Mouse (Mus musculus): ENCODE data around the gene Spata5. TPM values are rescaled to one million over a fixed set of nuclear protein-coding genes. Genes with fewer than 3 reads are reported as not detected.

Spata5 gene
- total and polyA plus RNA-seq, 2 experiments from 2014 or later: 21.0 to 33.3 TPM

- Histone ChIP-seq H3K9ac (no peak overlapping the region), H3K4me2 (ENCODE audit: low read depth) (no peak overlapping the region), H3K27ac (ENCODE audit: low read depth, low read length) (no peak overlapping the region), H3K4me1 (ENCODE audit: insufficient read depth) (no peaks in the 10 kb centered on the region), H3K4me3 (ENCODE audit: low read depth, low read length) (no peak overlapping the region), H3K9me3 (ENCODE audit: low read length) (no peaks in the 10 kb centered on the region), H3K36me3 (ENCODE audit: insufficient read depth) (no peaks in the 10 kb centered on the region), H3K27me3 (ENCODE audit: insufficient read depth, low read length) (no peaks in the 10 kb centered on the region)
- no peak for DNase-seq
- no peak for ATAC-seq
- 79% methylated on average over 11 of the region's 11 CpGs for WGBS
- TF ChIP-seq CTCF (IDR thresholded peaks at IDR 0.05; ENCODE audit: low read depth): no peak
Measured at GRCm38 (mm10) chr3:37401729-37402610, 17.7 kb upstream of the Spata5 start.

GRCm38 (mm10) chr3:37407598-37407997 lies 12.1 kb upstream of the Spata5 start:
- H3K4me1 ChIP-seq (ENCODE audit: insufficient read depth): no peaks in the 10 kb centered on the region
- H3K27me3 ChIP-seq (ENCODE audit: insufficient read depth, low read length): no peaks in the 10 kb centered on the region
- DNase-seq (no peak), ATAC-seq (no peak)
- H3K4me3 ChIP-seq (ENCODE audit: low read depth, low read length): no peak overlapping the region
- H3K27ac ChIP-seq (ENCODE audit: low read depth, low read length): no peak overlapping the region
- H3K36me3 ChIP-seq (ENCODE audit: insufficient read depth): no peaks in the 10 kb centered on the region
- no peak overlapping the region for H3K9ac ChIP-seq
- no peaks in the 10 kb centered on the region for H3K9me3 ChIP-seq (ENCODE audit: low read length)
- no peak overlapping the region for H3K4me2 ChIP-seq (ENCODE audit: low read depth)
- no peak for TF ChIP-seq CTCF (IDR thresholded peaks at IDR 0.05; ENCODE audit: low read depth)

GRCm38 (mm10) chr3:37413446-37413845 lies 6.2 kb upstream of the Spata5 start:
- Histone ChIP-seq H3K36me3 (ENCODE audit: insufficient read depth) (no peaks in the 10 kb centered on the region), H3K9ac (no peak overlapping the region), H3K27me3 (ENCODE audit: insufficient read depth, low read length) (no peaks in the 10 kb centered on the region), H3K4me3 (ENCODE audit: low read depth, low read length) (no peak overlapping the region), H3K4me1 (ENCODE audit: insufficient read depth) (no peaks in the 10 kb centered on the region), H3K27ac (ENCODE audit: low read depth, low read length) (no peak overlapping the region), H3K4me2 (ENCODE audit: low read depth) (no peak overlapping the region), H3K9me3 (ENCODE audit: low read length) (no peaks in the 10 kb centered on the region)
- DNase-seq: no peak
- TF ChIP-seq CTCF (IDR thresholded peaks at IDR 0.05; ENCODE audit: low read depth): no peak
- ATAC-seq: no peak
- 94% methylated on average over 3 of the region's 3 CpGs for WGBS

GRCm38 (mm10) chr3:37414413-37414960 lies 5.2 kb upstream of the Spata5 start:
- no peaks in the 10 kb centered on the region for H3K27me3 ChIP-seq (ENCODE audit: insufficient read depth, low read length)
- ATAC-seq: peak; percentile 40
- no peak overlapping the region for H3K27ac ChIP-seq (ENCODE audit: low read depth, low read length)
- H3K4me2 ChIP-seq (ENCODE audit: low read depth): no peak overlapping the region
- no peaks in the 10 kb centered on the region for H3K36me3 ChIP-seq (ENCODE audit: insufficient read depth)
- H3K4me3 ChIP-seq (ENCODE audit: low read depth, low read length): no peak overlapping the region
- 50% methylated on average over 14 of the region's 14 CpGs for WGBS
- H3K9ac ChIP-seq: no peak overlapping the region
- no peaks in the 10 kb centered on the region for H3K4me1 ChIP-seq (ENCODE audit: insufficient read depth)
- no peaks in the 10 kb centered on the region for H3K9me3 ChIP-seq (ENCODE audit: low read length)
- peak; percentile 84 for TF ChIP-seq CTCF (IDR thresholded peaks at IDR 0.05; ENCODE audit: low read depth)
- peak; percentile 87 for DNase-seq

- peak; percentile 20; the same call in 1 of the 2 replicates for TF ChIP-seq CTCF (IDR thresholded peaks at IDR 0.05; ENCODE audit: low read depth)
- 71% methylated on average over 5 of the region's 5 CpGs for WGBS
Measured at GRCm38 (mm10) chr3:37418341-37418740, 1.4 kb upstream of the Spata5 start.

GRCm38 (mm10) chr3:37418961-37419457 lies 687 bp upstream of the Spata5 start:
- H3K27me3 ChIP-seq (ENCODE audit: insufficient read depth, low read length): no peaks in the 10 kb centered on the region
- peak overlapping the region; percentile 96 for H3K27ac ChIP-seq (ENCODE audit: low read depth, low read length)
- DNase-seq (peak; percentile 80), ATAC-seq (no peak)
- no peaks in the 10 kb centered on the region for H3K9me3 ChIP-seq (ENCODE audit: low read length)
- peak; percentile 56 for TF ChIP-seq CTCF (IDR thresholded peaks at IDR 0.05; ENCODE audit: low read depth)
- H3K36me3 ChIP-seq (ENCODE audit: insufficient read depth): no peaks in the 10 kb centered on the region
- peak overlapping the region; percentile 84 for H3K9ac ChIP-seq
- under 1% methylated on average over 30 of the region's 30 CpGs for WGBS
- H3K4me3 ChIP-seq (ENCODE audit: low read depth, low read length): peak overlapping the region; percentile 96
- H3K4me2 ChIP-seq (ENCODE audit: low read depth): peak overlapping the region; percentile 80
- peaks cover 4% of the 10 kb centered on the region for H3K4me1 ChIP-seq (ENCODE audit: insufficient read depth)

More at GRCm38 (mm10) chr3:37418341-37418740, 1.4 kb upstream of the Spata5 start:
- Histone ChIP-seq H3K27me3 (ENCODE audit: insufficient read depth, low read length) (no peaks in the 10 kb centered on the region), H3K9ac (peak overlapping the region; percentile 84), H3K4me1 (ENCODE audit: insufficient read depth) (peaks cover 4% of the 10 kb centered on the region), H3K4me2 (ENCODE audit: low read depth) (peak overlapping the region; percentile 80), H3K9me3 (ENCODE audit: low read length) (no peaks in the 10 kb centered on the region), H3K4me3 (ENCODE audit: low read depth, low read length) (peak overlapping the region; percentile 96), H3K27ac (ENCODE audit: low read depth, low read length) (peak overlapping the region; percentile 96; the same call in 1 of the 2 replicates), H3K36me3 (ENCODE audit: insufficient read depth) (no peaks in the 10 kb centered on the region)
- ATAC-seq (no peak), DNase-seq (no peak)

- Histone ChIP-seq H3K9me3 (ENCODE audit: low read length) (no peaks in the 10 kb centered on the region), H3K27ac (ENCODE audit: low read depth, low read length) (peak within 1 kb of the TSS; percentile 96), H3K36me3 (ENCODE audit: insufficient read depth) (no peaks in the 10 kb centered on the region), H3K4me2 (ENCODE audit: low read depth) (peak within 1 kb of the TSS; percentile 80), H3K27me3 (ENCODE audit: insufficient read depth, low read length) (no peaks in the 10 kb centered on the region), H3K4me3 (ENCODE audit: low read depth, low read length) (peak within 1 kb of the TSS; percentile 96), H3K9ac (peak within 1 kb of the TSS; percentile 84), H3K4me1 (ENCODE audit: insufficient read depth) (peaks cover 4% of the 10 kb centered on the region)
- WGBS: under 1% methylated on average over 50 of the region's 50 CpGs
- peak; percentile 98 for DNase-seq
- 0 out of 2 replicates have a peak, but pooled peaks have one; percentile 4 for TF ChIP-seq CTCF (IDR thresholded peaks at IDR 0.05; ENCODE audit: low read depth)
- peak; percentile 87 for ATAC-seq
Measured at GRCm38 (mm10) chr3:37420072-37420471, 376 bp downstream of the Spata5 start, which contains the start of gene Nudt6. Gene Nudt6, minus strand, starts transcription at chr3:37420211.

Measured in forebrain, postnatal 0 days (tissue).